Mouse (Mus musculus): ENCODE measurements around the gene Arid3c. TPM values are rescaled to one million over a fixed set of nuclear protein-coding genes. Genes with fewer than 3 reads are reported as not detected.
"Not testable (repeated sequence)": the region's sequence is repeated elsewhere in the genome, so short reads cannot be mapped to it uniquely, and the experiment has no call there.

Arid3c gene
- total RNA-seq, 1 experiment from 2014 or later = not detected

DNA sequence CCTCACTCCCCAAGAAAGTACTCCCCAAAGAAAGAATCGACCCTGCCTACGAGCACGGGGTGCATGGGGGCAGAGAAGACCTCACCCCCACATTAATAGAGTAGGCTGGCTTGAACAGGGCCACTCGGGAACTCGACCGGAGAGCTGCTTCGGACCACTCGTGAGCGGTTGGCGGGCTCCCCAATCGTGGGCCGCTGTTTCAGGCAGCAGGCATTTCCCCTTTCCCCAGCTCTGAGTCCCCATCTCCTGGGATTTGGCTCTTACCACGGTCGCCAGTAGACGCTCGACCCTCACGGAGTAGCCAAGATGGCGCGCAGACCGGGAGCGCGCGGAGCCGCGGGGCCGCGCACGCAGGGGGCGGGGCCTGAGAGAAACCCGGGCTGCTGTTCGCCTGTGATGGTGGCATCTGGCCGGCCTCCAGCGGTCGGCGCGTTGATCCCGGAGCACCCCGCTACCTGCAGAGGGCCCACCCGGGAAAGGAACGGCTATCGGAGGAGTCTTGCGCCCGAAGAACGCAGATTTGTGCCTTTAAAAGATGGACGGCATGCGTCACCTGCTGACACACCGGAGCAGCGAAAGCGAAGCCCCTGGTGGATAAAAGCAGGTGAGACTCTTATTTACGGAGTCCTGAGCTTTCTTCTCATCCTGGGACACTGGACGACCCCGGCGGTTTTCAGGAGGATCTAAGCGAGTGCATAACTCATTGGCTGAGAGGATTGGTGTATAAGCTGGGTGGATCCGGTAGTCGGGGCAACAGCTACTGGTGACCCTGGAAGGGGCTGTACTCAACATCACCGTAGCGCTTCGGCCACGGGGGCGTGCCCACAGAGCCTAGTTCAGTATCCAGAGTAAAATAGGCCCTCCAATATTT, 17.5 kb downstream of the Arid3c start, which contains the start of gene Rpp25l:
Gene Rpp25l, minus strand, starts transcription at position 338 of the 871 bp plus-strand sequence.
- ATAC-seq (replicated peaks in 1 of 2; ENCODE audit: insufficient read depth in 1 of 2, low FRiP score in 2 of 2, low TSS enrichment in 1 of 2, low read depth in 1 of 2, poor library complexity in 2 of 2, severe bottlenecking in 2 of 2) = peak; percentile 24 to 50; a peak in 3 of 4 replicates

DNA sequence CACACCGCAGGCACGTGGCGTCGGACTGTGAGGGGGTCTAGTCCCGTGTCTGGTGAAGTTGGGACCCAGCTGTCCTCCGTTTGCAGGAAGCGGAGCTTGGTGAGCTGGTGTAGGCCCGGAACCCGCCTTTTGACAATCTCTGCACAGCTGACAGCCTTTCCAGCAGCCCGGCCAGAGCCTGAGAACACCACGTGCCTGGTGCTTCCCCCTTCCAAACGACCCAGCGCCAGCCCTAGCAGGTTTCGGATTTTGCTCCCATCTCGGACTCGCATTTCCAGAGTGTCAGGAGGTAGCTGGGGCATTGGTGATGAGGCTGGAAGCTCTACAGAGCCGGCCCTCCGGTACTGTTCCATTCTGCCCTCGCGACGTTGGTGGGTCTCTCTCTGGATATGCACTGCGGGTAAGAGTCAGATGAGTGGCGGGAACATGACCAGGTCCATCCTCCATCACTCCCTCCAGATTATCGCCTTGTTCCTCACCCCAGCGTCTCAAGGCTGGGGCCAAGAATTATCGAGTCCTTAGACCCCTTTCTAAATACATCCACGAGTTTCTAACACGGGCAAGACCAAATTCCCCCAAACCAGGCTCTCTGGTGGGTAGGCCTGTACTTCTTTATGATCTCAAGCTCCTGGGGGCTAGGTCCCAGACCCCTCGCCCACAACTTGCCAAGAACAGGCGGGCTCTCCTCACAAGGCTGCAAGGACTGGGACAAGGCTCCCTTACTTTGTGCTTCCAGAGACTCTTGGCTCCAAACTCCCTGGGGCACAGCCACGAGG, 18.3 kb downstream of the Arid3c start:
- ATAC-seq (replicated peaks in 1 of 2; ENCODE audit: insufficient read depth in 1 of 2, low FRiP score in 2 of 2, low TSS enrichment in 1 of 2, low read depth in 1 of 2, poor library complexity in 2 of 2, severe bottlenecking in 2 of 2) = 0 out of 4 replicates have a peak, but pooled peaks of 1 of the 2 experiments have one; percentile 1

DNA sequence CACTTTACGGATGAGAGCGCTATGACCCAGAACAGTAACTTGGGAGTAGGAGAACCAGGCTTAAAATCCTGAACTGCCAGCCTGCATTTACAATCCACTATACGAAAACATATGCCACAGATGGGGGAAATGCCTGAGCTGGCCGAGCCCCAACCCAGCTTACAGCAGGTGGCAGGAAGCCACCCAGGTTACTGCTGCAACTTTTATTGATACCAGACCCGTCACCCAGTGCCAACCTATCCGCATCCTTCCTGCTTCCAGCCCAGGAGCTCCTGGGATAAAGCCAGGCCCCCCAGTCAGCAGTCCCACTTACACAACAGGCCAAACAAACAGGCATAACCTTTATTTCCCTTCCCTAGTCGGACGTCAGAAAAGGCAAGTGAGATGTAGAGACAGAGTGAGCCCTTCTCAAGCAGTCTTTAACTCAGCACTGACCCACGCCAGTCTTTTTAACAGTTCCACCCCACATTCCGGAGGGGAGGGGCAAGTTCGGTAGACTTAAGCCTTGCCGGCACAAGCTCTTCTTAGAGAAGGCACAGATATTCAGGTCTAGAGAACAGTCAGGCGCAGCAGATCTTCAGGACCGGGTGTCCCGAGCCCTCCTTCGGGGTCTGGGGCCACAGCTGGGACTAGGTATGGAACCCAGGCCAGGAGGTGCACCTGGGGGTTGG, 19.1 kb downstream of the Arid3c start:
- no peak for ATAC-seq (replicated peaks in 1 of 2; ENCODE audit: insufficient read depth in 1 of 2, low FRiP score in 2 of 2, low TSS enrichment in 1 of 2, low read depth in 1 of 2, poor library complexity in 2 of 2, severe bottlenecking in 2 of 2)

DNA sequence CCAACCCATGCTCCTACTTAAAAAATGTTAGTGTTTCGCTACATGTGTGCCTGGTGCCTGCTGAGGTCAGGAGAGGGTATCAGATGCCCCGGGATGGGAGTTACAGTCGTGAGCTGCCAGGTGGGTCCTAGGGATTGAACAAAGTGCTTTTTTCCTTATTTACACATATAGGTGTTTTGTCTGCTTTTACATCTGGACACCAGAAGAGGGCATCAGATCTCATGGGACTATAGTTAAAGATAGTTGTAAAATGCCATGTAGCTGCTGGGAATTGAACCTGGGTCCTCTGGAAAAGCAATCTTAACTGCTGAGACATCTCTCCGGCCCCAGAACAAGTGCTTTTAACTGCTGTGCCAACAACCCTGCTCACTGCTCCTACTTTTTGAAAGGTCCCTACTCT, 20.7 kb downstream of the Arid3c start:
- no peak for ATAC-seq (replicated peaks in 1 of 2; ENCODE audit: insufficient read depth in 1 of 2, low FRiP score in 2 of 2, low TSS enrichment in 1 of 2, low read depth in 1 of 2, poor library complexity in 2 of 2, severe bottlenecking in 2 of 2)

DNA sequence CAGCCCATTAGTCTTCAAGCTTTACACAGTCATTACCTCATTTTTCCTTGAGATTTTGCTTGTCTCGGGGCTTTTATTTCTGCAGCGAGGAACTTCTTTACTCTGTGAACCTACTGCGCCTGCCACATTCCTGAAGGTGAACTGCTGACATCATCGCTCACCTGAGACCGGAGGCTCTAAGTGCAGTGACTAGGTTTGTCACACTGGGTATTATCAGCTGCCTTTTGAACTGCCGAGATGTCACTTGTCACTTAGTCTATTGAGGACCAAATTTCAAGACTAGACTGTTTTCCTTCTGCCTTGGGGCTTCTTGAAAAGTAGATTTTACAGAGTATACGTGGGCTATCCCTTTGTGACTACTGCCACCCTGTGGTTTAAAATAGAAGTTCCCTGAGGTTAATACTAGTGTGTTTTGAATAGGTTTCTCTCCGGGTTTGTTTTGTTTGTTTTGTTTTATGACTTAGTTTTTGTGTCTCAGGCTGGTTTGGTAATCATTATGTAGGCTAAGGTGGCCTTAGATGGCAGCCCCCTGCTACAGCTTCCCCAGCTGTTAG, 22.7 kb downstream of the Arid3c start:
- peak in 1 of 2 experiments; percentile 36; a peak in 1 of 4 replicates for ATAC-seq (replicated peaks in 1 of 2; ENCODE audit: insufficient read depth in 1 of 2, low FRiP score in 2 of 2, low TSS enrichment in 1 of 2, low read depth in 1 of 2, poor library complexity in 2 of 2, severe bottlenecking in 2 of 2)

DNA sequence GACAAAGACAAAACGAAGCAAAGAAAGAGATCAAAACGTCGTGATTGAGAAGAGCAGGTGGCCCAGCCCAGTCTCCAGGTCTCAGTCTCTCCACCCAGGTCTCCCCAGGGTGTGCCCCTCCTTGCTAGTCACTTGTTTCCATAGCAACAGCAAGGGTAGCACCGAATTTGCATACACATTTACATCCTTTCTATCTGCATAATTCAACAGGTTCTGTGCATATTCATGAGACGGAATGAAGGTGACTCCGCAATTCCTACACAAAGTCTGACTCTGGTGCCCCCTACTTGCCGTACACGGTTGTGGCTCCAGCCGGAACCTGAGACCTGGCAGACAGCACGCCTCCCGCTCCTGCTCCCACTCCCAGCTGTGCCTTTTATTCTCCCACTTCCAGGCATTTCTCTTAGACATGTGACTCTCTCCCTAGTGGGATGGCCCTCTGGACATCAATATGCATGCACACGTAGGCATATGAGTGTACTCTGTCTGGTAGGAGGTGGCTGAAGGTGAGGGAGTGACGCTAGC, 23.9 kb downstream of the Arid3c start:
- peak; percentile 82 to 84 for ATAC-seq (replicated peaks in 1 of 2; ENCODE audit: insufficient read depth in 1 of 2, low FRiP score in 2 of 2, low TSS enrichment in 1 of 2, low read depth in 1 of 2, poor library complexity in 2 of 2, severe bottlenecking in 2 of 2)

DNA sequence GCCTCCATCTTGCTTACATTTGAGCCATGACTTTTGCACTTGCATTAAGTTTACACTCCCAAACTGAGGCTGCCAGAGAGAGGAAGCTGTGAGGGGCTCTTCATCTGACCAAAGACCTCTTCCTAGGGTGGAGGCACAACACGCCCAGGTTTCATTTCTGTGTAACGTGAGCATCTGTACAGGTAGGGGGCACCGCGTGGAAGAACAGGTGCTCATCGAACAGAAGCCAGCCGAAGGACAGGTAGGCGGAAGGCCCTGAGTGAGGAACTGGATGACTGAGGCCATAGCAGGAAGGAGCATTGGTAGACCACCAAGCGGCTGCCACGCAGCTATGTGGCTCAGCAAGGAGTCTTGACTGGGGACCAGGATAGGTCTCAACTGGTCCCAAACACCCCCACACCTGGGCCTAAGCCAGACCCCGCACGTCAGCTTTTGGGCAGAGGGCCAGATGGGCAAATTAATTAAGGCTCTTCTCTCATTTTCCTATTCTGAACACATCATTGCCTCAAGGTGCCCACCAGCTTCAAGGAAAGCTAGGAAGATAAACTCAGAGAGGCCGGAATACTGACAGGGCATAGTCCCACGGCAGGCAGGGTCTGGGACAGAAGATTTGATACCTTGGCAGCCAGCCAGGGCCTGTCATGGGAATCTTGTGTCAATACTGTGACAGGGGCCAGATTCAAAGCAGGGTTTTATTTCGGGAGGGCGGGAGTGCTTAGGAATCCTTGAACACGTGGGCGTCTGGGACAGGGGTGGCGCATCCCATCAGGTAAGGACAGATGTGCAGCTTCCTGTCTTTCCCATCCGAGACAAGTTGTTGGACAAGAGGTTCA, 24.8 kb downstream of the Arid3c start:
- ATAC-seq (replicated peaks in 1 of 2; ENCODE audit: insufficient read depth in 1 of 2, low FRiP score in 2 of 2, low TSS enrichment in 1 of 2, low read depth in 1 of 2, poor library complexity in 2 of 2, severe bottlenecking in 2 of 2) = no peak

DNA sequence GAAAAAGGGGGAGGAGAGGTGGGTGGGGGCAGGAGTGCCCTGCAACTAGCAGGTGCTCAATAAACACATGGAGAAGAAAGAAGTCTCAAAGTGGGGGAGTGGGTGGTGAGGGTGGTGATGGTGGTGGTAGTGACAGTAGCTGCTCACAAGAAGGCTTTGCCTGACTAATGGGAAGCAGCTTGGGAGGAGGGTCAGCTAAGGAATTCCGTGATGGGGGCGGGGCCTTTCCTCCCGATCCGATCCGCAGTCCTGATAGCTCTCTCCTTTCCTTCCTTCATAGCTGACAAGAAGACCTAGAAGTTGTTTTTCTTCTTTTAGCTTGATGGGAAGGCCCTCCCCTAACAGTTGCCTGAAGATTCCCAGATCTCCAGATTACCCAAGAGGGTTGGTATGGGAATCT, 26.3 kb downstream of the Arid3c start:
- ATAC-seq (replicated peaks in 1 of 2; ENCODE audit: insufficient read depth in 1 of 2, low FRiP score in 2 of 2, low TSS enrichment in 1 of 2, low read depth in 1 of 2, poor library complexity in 2 of 2, severe bottlenecking in 2 of 2) = no peak

DNA sequence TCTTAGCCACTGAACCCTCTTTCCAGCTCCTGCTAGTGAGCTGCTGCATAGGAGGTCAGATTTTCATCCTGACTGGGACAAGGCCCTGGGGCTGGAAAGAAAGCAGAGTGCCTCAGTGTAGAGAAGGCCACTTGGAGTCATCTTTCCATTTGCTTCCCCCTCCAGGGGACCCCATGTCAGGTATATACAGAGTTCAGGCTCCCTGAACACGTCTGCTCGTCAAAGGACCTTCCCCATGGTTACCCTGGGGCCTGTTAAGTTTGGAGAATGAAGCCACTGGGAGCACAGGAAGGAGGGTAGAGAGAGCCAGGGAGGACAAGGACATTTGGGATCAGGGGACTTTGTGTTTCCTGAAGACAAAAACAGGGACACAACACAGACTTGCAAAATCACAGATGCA, 28.7 kb downstream of the Arid3c start:
- not testable (repeated sequence) for ATAC-seq (replicated peaks in 1 of 2; ENCODE audit: insufficient read depth in 1 of 2, low FRiP score in 2 of 2, low TSS enrichment in 1 of 2, low read depth in 1 of 2, poor library complexity in 2 of 2, severe bottlenecking in 2 of 2)

DNA sequence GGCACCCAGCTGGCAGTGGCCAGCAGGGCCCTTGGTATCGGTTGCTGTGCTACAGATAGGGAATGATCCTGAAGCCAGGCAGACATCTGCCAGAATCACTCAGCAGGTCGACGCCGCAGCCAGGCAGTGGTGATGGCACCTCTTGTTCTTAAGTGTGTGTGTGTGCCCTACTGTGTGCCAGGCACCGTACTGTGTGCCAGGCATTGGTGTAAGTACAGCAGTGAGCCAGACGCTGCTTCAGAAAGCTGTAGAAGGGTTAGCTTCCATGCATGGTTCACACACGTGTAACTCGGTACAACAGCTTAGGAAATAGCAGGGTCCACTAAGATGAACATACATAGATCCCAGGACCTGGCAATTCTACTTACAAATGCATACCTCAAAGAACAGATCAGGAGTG, 30.7 kb downstream of the Arid3c start:
- not testable (repeated sequence) for ATAC-seq (replicated peaks in 1 of 2; ENCODE audit: insufficient read depth in 1 of 2, low FRiP score in 2 of 2, low TSS enrichment in 1 of 2, low read depth in 1 of 2, poor library complexity in 2 of 2, severe bottlenecking in 2 of 2)

DNA sequence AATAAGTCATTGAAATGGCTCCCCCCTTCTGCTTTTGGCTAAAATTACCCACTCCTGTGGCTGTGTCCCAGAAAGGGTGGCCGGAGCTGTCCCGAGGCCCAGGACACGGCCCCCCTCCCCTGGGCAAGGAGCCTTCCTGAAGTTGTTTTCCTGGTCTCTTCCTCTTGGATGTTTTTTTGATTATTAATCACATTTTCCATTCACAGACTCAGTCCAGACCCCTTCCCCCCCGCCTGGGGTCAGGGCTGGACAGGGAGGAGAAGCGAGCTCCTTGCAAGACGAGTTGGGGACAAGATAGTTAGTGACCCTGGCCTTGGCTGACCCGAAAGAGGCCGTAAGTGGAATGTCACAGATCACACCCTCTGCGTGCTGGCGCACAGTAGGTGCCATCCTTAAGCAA, 31.2 kb downstream of the Arid3c start, which contains the start of gene Il11ra1:
Gene Il11ra1, plus strand, starts transcription at position 207 of the 400 bp plus-strand sequence.
- not testable (repeated sequence) for ATAC-seq (replicated peaks in 1 of 2; ENCODE audit: insufficient read depth in 1 of 2, low FRiP score in 2 of 2, low TSS enrichment in 1 of 2, low read depth in 1 of 2, poor library complexity in 2 of 2, severe bottlenecking in 2 of 2)

DNA sequence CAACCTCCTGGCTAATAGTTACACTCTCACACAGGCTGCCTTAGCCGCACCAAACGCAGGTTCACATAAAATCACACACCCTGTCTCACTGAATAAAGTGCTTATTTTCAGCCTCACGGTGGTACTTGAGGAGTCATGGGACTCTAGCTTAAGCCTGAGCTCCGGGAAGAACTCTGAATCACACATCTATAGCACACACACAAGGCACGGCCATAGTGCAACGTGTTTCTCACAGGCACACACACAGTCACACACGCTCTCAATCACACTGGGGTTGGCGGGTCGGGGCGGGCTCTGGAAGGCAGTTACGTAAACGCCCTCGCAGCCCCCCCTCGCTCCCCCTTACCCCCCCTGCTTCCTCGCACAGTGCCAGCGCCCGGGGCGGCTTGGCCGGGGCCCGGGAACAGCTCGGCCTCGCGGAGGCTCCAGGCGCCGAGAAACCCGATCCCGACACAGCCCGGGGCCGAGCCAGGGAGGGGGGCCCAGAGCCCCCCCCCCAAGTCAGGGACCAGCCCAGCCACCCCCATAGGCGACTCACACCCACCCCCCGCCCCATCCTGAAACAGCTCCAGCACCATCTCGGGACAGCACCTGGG, 32.4 kb downstream of the Arid3c start:
- not testable (repeated sequence) for ATAC-seq (replicated peaks in 1 of 2; ENCODE audit: insufficient read depth in 1 of 2, low FRiP score in 2 of 2, low TSS enrichment in 1 of 2, low read depth in 1 of 2, poor library complexity in 2 of 2, severe bottlenecking in 2 of 2)

DNA sequence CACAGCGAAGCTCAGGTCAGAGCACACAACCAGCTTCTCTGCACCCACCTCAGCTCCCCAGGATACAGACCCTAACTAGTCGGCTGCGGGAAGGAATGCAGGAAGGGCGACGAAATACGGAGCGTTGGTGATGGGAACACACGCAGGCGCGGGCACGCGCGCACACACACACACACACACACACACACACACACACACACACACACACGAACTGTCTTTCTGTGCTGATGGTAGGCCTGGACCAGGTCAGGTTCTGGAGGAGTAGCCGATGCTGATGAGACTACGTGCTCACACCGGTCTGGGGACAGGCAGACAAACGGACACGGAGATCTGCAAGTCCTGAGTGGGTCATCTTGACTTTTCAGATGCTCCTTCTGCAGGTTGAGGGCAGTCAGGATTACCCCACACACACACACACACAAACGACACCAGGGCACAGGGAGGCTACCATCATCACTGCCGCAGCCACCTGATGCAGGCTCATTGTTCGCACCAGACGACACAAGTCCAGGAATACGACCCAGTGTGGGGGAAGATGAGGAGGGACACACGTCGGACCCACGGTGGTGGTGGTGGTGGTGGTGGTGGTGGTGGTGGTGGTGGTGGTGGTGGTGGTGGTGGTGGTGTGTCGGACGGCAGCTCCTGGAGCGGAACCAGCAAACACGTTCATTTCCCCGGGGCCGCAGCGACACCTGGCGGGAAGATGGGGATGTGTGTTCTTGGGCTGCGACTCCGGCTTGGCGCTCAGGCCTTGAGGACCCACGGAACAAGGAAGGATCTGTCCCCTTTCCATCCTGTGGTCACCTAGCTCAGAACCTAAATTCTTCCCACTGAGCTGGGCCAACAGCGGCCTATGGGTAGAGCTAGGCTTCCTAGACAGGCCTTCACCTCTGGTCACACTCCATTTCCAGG, 33.8 kb downstream of the Arid3c start, which contains the start of gene Cntfr:
Gene Cntfr, minus strand, starts transcription at position 160 of the 912 bp plus-strand sequence.
- ATAC-seq (replicated peaks in 1 of 2; ENCODE audit: insufficient read depth in 1 of 2, low FRiP score in 2 of 2, low TSS enrichment in 1 of 2, low read depth in 1 of 2, poor library complexity in 2 of 2, severe bottlenecking in 2 of 2) = not testable (repeated sequence)

DNA sequence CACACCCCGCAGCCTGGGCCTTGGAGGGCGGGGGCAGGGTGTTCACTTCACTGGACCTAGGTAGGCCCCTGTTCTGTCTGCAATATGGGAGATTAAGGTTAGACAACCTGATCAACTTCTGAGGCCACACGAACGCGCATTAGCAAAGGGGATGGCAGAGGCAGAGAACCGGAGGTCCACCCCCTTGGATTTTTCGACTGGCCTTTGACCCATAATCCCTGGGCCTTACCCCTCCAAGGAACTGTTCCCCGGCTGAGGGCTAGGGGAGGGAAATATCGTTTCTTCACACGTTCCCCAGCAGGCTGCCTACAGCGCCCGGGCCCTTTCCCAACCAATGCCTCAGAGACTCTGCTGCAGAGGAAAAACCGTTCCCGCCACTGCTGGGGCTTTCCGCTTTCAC, 34.5 kb downstream of the Arid3c start:
- not testable (repeated sequence) for ATAC-seq (replicated peaks in 1 of 2; ENCODE audit: insufficient read depth in 1 of 2, low FRiP score in 2 of 2, low TSS enrichment in 1 of 2, low read depth in 1 of 2, poor library complexity in 2 of 2, severe bottlenecking in 2 of 2)

DNA sequence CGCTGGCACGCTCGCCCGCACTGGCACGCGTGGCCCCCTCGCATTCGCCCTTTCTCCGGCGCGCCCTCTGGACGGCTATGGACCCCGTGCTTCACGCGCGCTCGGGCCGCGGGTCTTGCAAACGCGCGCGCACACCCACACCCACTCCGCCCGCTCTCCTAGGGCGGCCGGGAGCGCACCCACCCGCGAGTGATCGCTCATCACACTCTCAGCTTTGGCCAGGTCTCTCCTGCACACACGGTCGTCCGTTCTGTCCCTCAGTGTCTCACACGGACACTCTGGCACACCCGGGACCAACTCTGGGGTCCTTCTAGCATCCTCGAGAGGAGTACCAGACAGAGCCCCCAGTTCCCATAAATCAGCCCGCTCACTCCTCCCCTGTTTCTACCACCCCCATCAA, 35.1 kb downstream of the Arid3c start:
- not testable (repeated sequence) for ATAC-seq (replicated peaks in 1 of 2; ENCODE audit: insufficient read depth in 1 of 2, low FRiP score in 2 of 2, low TSS enrichment in 1 of 2, low read depth in 1 of 2, poor library complexity in 2 of 2, severe bottlenecking in 2 of 2)
